Mouse (Mus musculus): Measurements from ENCODE around the gene Gan.

- TF ChIP-seq TAL1 (IDR thresholded peaks at IDR 0.05; ENCODE audit: low read length) (no peak), GATA1 (IDR thresholded peaks at IDR 0.05; ENCODE audit: low read length) (no peak)
Observed at GRCm38 (mm10) chr8:117182746-117183145, 24.8 kb downstream of the Gan start.
